Mouse (Mus musculus) ES-E14 (cell line): ENCODE measurements around the gene Sept9. TPM values are rescaled to one million over a fixed set of nuclear protein-coding genes. Genes with fewer than 3 reads are reported as not detected.

Source experiments
- DNase-seq: peaks from one replicate; pipeline ENCODE4 v3.0.0-alpha.2; 2013; ENCODE audit warnings: low read depth, low spot score
- H3K27ac ChIP-seq: 2 replicates; pipeline ENCODE4 v1.5.1; 2012; ENCODE audit warnings: low read depth, mild to moderate bottlenecking, low read length, moderate library complexity, mixed read lengths; ENCODE audit not compliant: poor library complexity, insufficient read depth, severe bottlenecking
- H3K36me3 ChIP-seq: 2 replicates; pipeline ENCODE4 v1.6.1; 2012; ENCODE audit warnings: mild to moderate bottlenecking, low read length, moderate library complexity, mixed read lengths; ENCODE audit not compliant: control insufficient read depth, poor library complexity, insufficient read depth, severe bottlenecking
- H3K4me1 ChIP-seq, 2 experiments: fragments of 150-350 bp in 1 of 2; sonication (generic) in 1 of 2; 2 replicates each; pipeline ENCODE4 v1.6.1; 2012; ENCODE audit warnings: low read length in 2 of 2, mild to moderate bottlenecking in 1 of 2, mixed read lengths in 1 of 2; ENCODE audit not compliant: control insufficient read depth in 2 of 2, insufficient read depth in 2 of 2, poor library complexity in 1 of 2
- H3K4me3 ChIP-seq, 2 experiments: fragments of 150-350 bp in 1 of 2; sonication (generic) in 1 of 2; 2 replicates each; pipeline ENCODE4 v1.5.1; 2012; ENCODE audit warnings: low read length in 2 of 2, low read depth in 1 of 2, mild to moderate bottlenecking in 1 of 2, mixed read lengths in 1 of 2; ENCODE audit not compliant: insufficient read depth in 1 of 2, poor library complexity in 1 of 2, severe bottlenecking in 1 of 2
- H3K9ac ChIP-seq: 2 replicates; pipeline ENCODE4 v1.6.1; 2012; ENCODE audit warnings: low read depth, mild to moderate bottlenecking, low read length, mixed read lengths; ENCODE audit not compliant: poor library complexity, insufficient read depth, severe bottlenecking
- H3K9me3 ChIP-seq: fragments of 150-350 bp; sonication (generic); 2 replicates; pipeline ENCODE4 v1.6.1; 2012; ENCODE audit warnings: low read depth, mild to moderate bottlenecking, low read length; ENCODE audit not compliant: control insufficient read depth, insufficient read depth
- CHD2 ChIP-seq: IDR thresholded peaks from 2 replicates; pipeline ENCODE4 v1.6.1; 2014; ENCODE audit warnings: mild to moderate bottlenecking, low read depth, low read length, inconsistent platforms
- HCFC1 ChIP-seq: IDR thresholded peaks from 2 replicates; pipeline ENCODE4 v1.6.1; 2012; ENCODE audit warnings: low read length, inconsistent platforms, borderline replicate concordance; ENCODE audit not compliant: insufficient read depth
- MAFK ChIP-seq: IDR thresholded peaks from 2 replicates; pipeline ENCODE4 v1.6.1; 2014; ENCODE audit warnings: mild to moderate bottlenecking, low read depth, low read length, inconsistent platforms; ENCODE audit not compliant: insufficient read depth
- ZC3H11A ChIP-seq: IDR thresholded peaks from 2 replicates; pipeline ENCODE4 v1.6.1; 2012; ENCODE audit warnings: low read depth, mild to moderate bottlenecking, inconsistent platforms, low read length, borderline replicate concordance
- ZNF384 ChIP-seq: IDR thresholded peaks from 2 replicates; pipeline ENCODE4 v1.6.1; 2012; ENCODE audit warnings: low read depth, low read length, inconsistent platforms
- in situ Hi-C, 2 experiments: fragments of 600-800 bp; cut with MboI; formaldehyde crosslinking; loops; one replicate each; pipeline ENCODE4 v1.15.1; 2025; ENCODE audit warnings: low sequenced_read_pairs in 2 of 2, inconsistent platforms in 1 of 2; ENCODE audit not compliant: unreplicated experiment in 2 of 2
- total RNA-seq: library from RNA; depleted of rRNA; stranded (reverse); fragments of 300-350 nt; gene quantifications from 2 replicates; pipeline ENCODE4 v1.2.3, GENCODE M21; 2012

Gene Sept9
- total RNA-seq, 1 experiment: 65.7 TPM

DNA sequence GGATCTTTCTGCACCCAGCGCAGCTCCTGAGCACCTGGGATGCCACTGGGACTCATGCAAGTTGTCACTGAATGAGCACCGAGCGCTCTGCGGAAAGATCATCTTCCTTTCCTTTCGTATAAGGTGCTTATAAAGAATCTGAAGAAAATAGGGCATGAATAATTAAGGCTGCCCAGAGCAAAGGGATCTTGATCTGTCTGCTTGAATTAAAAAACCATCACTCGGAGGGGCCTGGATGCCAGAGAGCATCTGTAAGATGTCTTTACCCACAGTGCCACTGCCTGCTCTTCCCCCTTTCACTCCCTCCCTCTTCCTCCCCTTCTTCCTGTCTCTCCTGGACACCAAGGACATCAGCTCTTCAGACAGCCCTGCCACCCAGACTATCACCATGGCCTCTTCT lies 168.5 kb downstream of the Sept9 start:
- H3K27ac ChIP-seq: no peak overlapping the region
- peaks cover 0 to 5% of the 10 kb centered on the region in 2 experiments; a peak in 1 of 4 replicates for H3K4me1 ChIP-seq
- no peak overlapping the region for H3K4me3 ChIP-seq
- no peaks in the 10 kb centered on the region for H3K36me3 ChIP-seq
- no peak overlapping the region for H3K9ac ChIP-seq
- no peak for DNase-seq
- H3K9me3 ChIP-seq: no peaks in the 10 kb centered on the region
- in situ Hi-C loops: no loop called here
- TF ChIP-seq CHD2 (no peak), MAFK (no peak), HCFC1 (no peak), ZC3H11A (no peak)

DNA sequence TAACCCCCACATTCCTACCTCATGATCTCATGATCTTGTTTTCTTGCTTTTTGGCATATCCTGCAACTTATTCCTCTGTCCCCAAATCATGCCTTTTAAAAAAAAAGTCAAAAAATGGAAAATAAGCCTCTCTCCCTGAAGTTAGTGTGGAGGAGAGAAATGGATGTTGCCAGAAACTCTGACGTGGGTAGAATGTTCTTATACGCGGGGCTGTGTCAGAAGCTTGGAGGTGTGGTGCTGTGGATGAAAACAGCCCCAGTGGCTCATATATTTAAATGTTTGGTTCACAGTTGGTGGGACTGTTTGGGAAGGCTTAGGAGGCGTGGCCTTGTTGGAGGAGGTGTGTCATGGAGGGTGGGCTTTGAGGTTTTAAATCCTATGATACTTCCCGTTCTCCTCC lies 169.9 kb downstream of the Sept9 start:
- no peaks in the 10 kb centered on the region for H3K9me3 ChIP-seq
- no peaks in the 10 kb centered on the region for H3K36me3 ChIP-seq
- DNase-seq: no peak
- H3K9ac ChIP-seq: no peak overlapping the region
- TF ChIP-seq MAFK (no peak), ZC3H11A (no peak), HCFC1 (no peak), ZNF384 (no peak), CHD2 (no peak)
- no peak overlapping the region for H3K27ac ChIP-seq
- in situ Hi-C loops: no loop called here
- H3K4me1 ChIP-seq: peaks cover 0 to 9% of the 10 kb centered on the region in 2 experiments; a peak in 2 of 4 replicates
- H3K4me3 ChIP-seq: no peak overlapping the region

DNA sequence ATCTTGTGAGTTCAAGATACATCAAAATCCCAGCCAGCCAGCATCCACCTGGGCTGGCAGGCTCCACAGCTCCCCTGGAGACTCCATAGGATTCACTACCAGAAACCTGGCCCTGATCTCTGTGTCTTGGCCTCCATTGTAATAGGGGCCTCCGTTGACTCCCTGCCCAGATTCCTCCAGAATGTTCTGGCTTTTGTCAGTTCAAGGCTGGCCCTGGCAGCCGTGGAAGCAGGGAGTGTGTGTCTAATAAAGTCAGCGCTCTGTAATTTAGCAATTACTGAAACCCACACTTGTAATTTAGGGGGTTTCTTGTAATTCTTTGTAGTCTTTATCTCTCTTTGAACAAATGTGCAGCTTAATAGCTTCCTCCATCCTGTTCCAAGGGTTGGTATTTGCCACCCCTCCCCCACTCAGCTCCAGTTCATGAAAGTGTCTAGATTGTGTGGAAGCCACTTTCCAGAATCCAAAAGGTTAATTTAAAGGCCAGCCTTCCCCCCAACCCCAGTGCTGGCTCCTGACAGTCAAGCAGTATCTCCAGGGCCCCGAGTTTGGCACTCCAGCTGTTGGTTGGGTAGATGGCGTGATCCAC lies 170.9 kb downstream of the Sept9 start:
- no peak for DNase-seq
- H3K27ac ChIP-seq: no peak overlapping the region
- in situ Hi-C loops: no loop called here
- TF ChIP-seq CHD2: no peak
- TF ChIP-seq HCFC1: no peak
- no peak for TF ChIP-seq ZNF384
- TF ChIP-seq ZC3H11A: no peak
- TF ChIP-seq MAFK: no peak
- no peak overlapping the region for H3K4me3 ChIP-seq
- H3K9ac ChIP-seq: no peak overlapping the region
- H3K4me1 ChIP-seq: peaks cover 0 to 14% of the 10 kb centered on the region in 2 experiments; a peak in 2 of 4 replicates
- no peaks in the 10 kb centered on the region for H3K9me3 ChIP-seq
- no peaks in the 10 kb centered on the region for H3K36me3 ChIP-seq

DNA sequence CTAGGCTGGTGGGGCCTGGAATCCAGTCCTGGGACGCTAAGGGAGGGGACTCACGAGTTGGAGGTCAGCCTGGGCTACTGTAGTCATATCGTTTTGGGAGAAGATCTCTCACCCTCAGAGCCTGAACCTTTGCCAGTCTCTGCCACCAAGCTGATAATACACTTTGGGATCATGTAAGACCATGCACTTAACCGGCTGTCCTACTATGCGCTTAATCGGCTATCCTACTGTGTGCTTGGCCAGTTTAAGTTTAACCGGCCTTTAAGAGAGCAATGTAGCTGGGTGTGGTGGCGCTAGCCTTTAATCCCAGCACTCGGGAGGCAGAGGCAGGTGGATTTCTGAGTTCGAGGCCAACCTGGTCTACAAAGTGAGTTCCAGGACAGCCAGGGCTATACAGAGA lies 173.1 kb downstream of the Sept9 start:
- Histone ChIP-seq H3K4me3 (no peak overlapping the region), H3K36me3 (no peaks in the 10 kb centered on the region), H3K4me1 (peaks cover 2 to 9% of the 10 kb centered on the region in 2 experiments; a peak in 2 of 4 replicates), H3K9me3 (no peaks in the 10 kb centered on the region), H3K27ac (no peak overlapping the region), H3K9ac (no peak overlapping the region)
- in situ Hi-C loops: no loop called here
- no peak for TF ChIP-seq HCFC1
- no peak for TF ChIP-seq ZNF384
- TF ChIP-seq ZC3H11A: no peak
- TF ChIP-seq CHD2: no peak
- no peak for TF ChIP-seq MAFK
- no peak for DNase-seq

DNA sequence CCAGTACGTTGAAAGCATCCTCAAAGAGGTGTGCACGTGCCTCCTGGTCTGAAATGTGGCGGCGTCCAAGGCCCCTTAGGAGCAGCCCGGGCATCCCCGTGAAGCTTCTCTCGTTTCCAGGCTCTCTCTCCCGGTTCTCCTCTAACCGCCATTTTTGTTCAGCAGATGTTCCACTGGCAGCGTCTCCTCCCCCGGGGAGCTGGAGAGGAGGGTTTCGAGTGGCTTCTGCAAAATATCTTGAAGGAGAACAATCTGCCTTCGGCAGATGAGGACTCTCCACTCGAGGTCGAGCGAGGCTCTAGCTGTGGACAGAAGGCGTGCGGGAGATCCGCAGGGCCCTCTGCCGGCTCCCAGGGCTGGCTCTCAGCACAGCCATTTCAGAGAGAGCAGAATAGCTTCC lies 173.7 kb downstream of the Sept9 start:
- no peak for DNase-seq
- no peaks in the 10 kb centered on the region for H3K36me3 ChIP-seq
- H3K4me1 ChIP-seq: peaks cover 2 to 9% of the 10 kb centered on the region in 2 experiments; a peak in 2 of 4 replicates

More for the DNA sequence above, 173.7 kb downstream of the Sept9 start:
- no peak overlapping the region for H3K27ac ChIP-seq
- H3K9me3 ChIP-seq: no peaks in the 10 kb centered on the region
- in situ Hi-C loops: no loop called here
- no peak overlapping the region for H3K9ac ChIP-seq
- TF ChIP-seq ZNF384 (no peak), MAFK (no peak), CHD2 (no peak), ZC3H11A (no peak), HCFC1 (no peak)
- H3K4me3 ChIP-seq: no peak overlapping the region; a peak in 1 of 4 replicates
